Mouse (Mus musculus): ENCODE results near the gene Itpkc. TPM values are rescaled to one million over a fixed set of nuclear protein-coding genes. Genes with fewer than 3 reads are reported as not detected.

Gene Itpkc
- total RNA-seq, 1 experiment: 10.5 TPM

DNA sequence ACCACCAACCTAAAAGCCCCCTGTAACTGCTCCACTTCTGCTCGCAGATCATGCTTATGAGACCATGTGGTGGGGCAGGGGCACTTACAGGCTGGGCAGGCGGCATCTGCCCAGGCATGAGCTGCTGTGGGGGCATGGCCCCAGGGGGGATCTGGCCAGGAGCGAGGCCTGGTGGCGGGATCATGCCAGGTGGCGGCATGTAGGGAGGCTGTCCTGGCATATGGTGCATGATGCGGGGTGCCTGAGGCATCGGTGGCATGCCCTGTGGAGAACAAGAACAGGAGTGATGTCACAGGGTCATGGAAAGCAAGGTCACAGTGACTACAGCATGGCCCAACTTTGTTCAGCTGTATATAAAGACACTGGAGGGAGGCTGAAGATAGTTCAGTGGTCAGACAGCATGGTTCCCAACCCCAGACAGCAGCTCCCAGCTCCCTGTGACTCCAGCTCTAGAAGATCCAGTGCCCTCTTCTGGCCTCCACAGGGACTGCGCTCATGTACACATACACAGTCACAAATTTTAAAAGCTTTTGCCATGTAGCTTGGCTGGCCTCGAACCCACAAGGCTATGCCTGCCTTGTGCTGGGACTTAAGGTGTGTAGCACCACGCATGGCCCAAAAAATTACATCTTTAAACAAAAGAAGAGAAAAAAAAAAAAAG is 39.1 kb downstream of the Itpkc start:
- DNase-seq (ENCODE audit: low read depth, low spot score): no peak
- peaks cover 82% of the 10 kb centered on the region for H3K36me3 ChIP-seq (ENCODE audit: control insufficient read depth, insufficient read depth, low read length, poor library complexity, severe bottlenecking)
- no peak overlapping the region for H3K27ac ChIP-seq (ENCODE audit: insufficient read depth, low read depth, low read length, poor library complexity, severe bottlenecking)
- H3K9ac ChIP-seq (ENCODE audit: insufficient read depth, low read depth, low read length, poor library complexity, severe bottlenecking): peak overlapping the region; percentile 40; the same call in 1 of the 2 replicates
- peaks cover 2 to 15% of the 10 kb centered on the region in 2 experiments for H3K4me1 ChIP-seq (ENCODE audit: control insufficient read depth in 2 of 2, insufficient read depth in 2 of 2, low read length in 2 of 2, poor library complexity in 1 of 2)
- peak overlapping the region in 1 of 2 experiments; percentile 1; a peak in 1 of 4 replicates for H3K4me3 ChIP-seq (ENCODE audit: insufficient read depth in 1 of 2, low read depth in 1 of 2, low read length in 2 of 2, poor library complexity in 1 of 2, severe bottlenecking in 1 of 2)
- H3K9me3 ChIP-seq (ENCODE audit: control insufficient read depth, insufficient read depth, low read depth, low read length): no peaks in the 10 kb centered on the region
- no peak for TF ChIP-seq ZC3H11A (IDR thresholded peaks at IDR 0.05; ENCODE audit: borderline replicate concordance, low read depth, low read length)
- TF ChIP-seq CHD2 (IDR thresholded peaks at IDR 0.05; ENCODE audit: low read depth, low read length): no peak
- no peak for TF ChIP-seq HCFC1 (IDR thresholded peaks at IDR 0.05; ENCODE audit: borderline replicate concordance, insufficient read depth, low read length)
- TF ChIP-seq MAFK (IDR thresholded peaks at IDR 0.05; ENCODE audit: insufficient read depth, low read depth, low read length): no peak
- no peak; the same call in 1 of the 2 replicates for TF ChIP-seq ZNF384 (IDR thresholded peaks at IDR 0.05; ENCODE audit: low read depth, low read length)
- in situ Hi-C loops (cut with MboI; ENCODE audit: low sequenced_read_pairs in 2 of 2, unreplicated experiment in 2 of 2): no loop called here

DNA sequence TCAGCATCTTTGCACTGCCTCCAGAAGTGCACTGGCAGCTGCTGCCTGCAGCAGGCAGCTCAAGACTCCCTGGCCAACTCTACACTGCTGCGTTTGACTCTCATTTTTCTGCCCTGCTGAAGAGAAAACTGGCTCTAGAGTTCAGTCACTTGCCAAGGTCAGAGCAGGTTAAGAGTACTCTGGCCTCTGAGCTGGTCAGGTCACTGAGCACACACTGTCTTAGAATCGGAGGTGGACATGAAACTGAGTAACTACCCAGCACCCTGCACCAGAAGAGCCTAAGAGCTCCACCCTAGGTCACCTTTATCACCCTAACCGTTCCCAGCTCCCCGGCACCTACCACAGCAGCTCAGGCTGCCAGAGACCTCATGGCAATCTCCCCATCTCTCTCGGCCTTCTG is 42.5 kb downstream of the Itpkc start:
- no peak overlapping the region for H3K9ac ChIP-seq (ENCODE audit: insufficient read depth, low read depth, low read length, poor library complexity, severe bottlenecking)
- DNase-seq (ENCODE audit: low read depth, low spot score): no peak
- peaks cover 0 to 21% of the 10 kb centered on the region in 2 experiments; a peak in 3 of 4 replicates for H3K4me1 ChIP-seq (ENCODE audit: control insufficient read depth in 2 of 2, insufficient read depth in 2 of 2, low read length in 2 of 2, poor library complexity in 1 of 2)
- no peak overlapping the region for H3K4me3 ChIP-seq (ENCODE audit: insufficient read depth in 1 of 2, low read depth in 1 of 2, low read length in 2 of 2, poor library complexity in 1 of 2, severe bottlenecking in 1 of 2)
- TF ChIP-seq CHD2 (IDR thresholded peaks at IDR 0.05; ENCODE audit: low read depth, low read length) (no peak), HCFC1 (IDR thresholded peaks at IDR 0.05; ENCODE audit: borderline replicate concordance, insufficient read depth, low read length) (no peak), MAFK (IDR thresholded peaks at IDR 0.05; ENCODE audit: insufficient read depth, low read depth, low read length) (no peak), ZNF384 (IDR thresholded peaks at IDR 0.05; ENCODE audit: low read depth, low read length) (no peak), ZC3H11A (IDR thresholded peaks at IDR 0.05; ENCODE audit: borderline replicate concordance, low read depth, low read length) (no peak)
- peaks cover 59% of the 10 kb centered on the region for H3K36me3 ChIP-seq (ENCODE audit: control insufficient read depth, insufficient read depth, low read length, poor library complexity, severe bottlenecking)
- H3K27ac ChIP-seq (ENCODE audit: insufficient read depth, low read depth, low read length, poor library complexity, severe bottlenecking): no peak overlapping the region
- in situ Hi-C loops (cut with MboI; ENCODE audit: low sequenced_read_pairs in 2 of 2, unreplicated experiment in 2 of 2): no loop called here
- no peaks in the 10 kb centered on the region for H3K9me3 ChIP-seq (ENCODE audit: control insufficient read depth, insufficient read depth, low read depth, low read length)

DNA sequence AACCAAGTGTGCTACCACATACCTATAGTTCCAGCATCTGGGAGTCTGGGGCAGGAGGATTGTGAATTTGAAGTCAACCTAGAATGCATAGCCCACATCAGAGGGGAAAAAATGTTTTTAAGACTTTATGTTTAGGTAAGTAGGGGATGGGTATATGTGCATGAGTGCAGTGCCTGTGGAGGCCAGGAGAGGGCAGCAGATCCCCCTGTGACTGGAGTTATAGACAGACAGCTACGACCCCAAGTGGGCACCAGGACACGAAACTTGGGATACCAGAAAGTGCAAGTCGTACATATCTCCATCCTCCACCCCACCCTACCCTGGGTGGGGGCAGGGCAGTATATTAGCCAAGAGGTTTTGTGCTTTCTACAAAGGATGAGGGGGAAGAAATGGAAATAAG is 43.5 kb downstream of the Itpkc start:
- Histone ChIP-seq H3K36me3 (ENCODE audit: control insufficient read depth, insufficient read depth, low read length, poor library complexity, severe bottlenecking) (peaks cover 49% of the 10 kb centered on the region), H3K27ac (ENCODE audit: insufficient read depth, low read depth, low read length, poor library complexity, severe bottlenecking) (no peak overlapping the region), H3K9me3 (ENCODE audit: control insufficient read depth, insufficient read depth, low read depth, low read length) (no peaks in the 10 kb centered on the region), H3K9ac (ENCODE audit: insufficient read depth, low read depth, low read length, poor library complexity, severe bottlenecking) (no peak overlapping the region), H3K4me3 (ENCODE audit: insufficient read depth in 1 of 2, low read depth in 1 of 2, low read length in 2 of 2, poor library complexity in 1 of 2, severe bottlenecking in 1 of 2) (no peak overlapping the region), H3K4me1 (ENCODE audit: control insufficient read depth in 2 of 2, insufficient read depth in 2 of 2, low read length in 2 of 2, poor library complexity in 1 of 2) (peaks cover 6 to 27% of the 10 kb centered on the region in 2 experiments)
- in situ Hi-C loops (cut with MboI; ENCODE audit: low sequenced_read_pairs in 2 of 2, unreplicated experiment in 2 of 2): no loop called here
- peak; percentile 78 for DNase-seq (ENCODE audit: low read depth, low spot score)
- TF ChIP-seq MAFK (IDR thresholded peaks at IDR 0.05; ENCODE audit: insufficient read depth, low read depth, low read length) (no peak), ZC3H11A (IDR thresholded peaks at IDR 0.05; ENCODE audit: borderline replicate concordance, low read depth, low read length) (0 out of 2 replicates have a peak, but pooled peaks have one; percentile 18), HCFC1 (IDR thresholded peaks at IDR 0.05; ENCODE audit: borderline replicate concordance, insufficient read depth, low read length) (no peak), CHD2 (IDR thresholded peaks at IDR 0.05; ENCODE audit: low read depth, low read length) (peak; percentile 37; the same call in 1 of the 2 replicates), ZNF384 (IDR thresholded peaks at IDR 0.05; ENCODE audit: low read depth, low read length) (peak; percentile 44; the same call in 1 of the 2 replicates)

DNA sequence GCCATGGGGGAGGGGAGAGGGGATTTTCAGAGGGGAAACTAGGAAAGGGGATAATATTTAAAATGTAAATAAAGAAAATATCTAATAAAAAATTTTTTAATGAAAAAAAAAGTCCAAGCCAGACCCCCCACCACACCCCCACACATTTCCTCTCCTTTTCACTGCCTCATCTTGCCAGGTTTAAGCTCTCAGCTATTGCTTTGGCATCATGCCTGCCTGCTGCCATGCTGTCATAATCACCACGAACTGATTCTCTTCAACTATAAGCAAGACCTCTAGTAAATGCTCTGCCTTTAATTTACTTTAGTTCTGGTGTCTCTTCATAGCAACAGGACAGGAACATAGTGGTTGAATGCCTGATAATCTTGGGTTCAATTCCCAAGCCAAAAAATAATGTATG is 46.0 kb downstream of the Itpkc start:
- no peak overlapping the region for H3K4me3 ChIP-seq (ENCODE audit: insufficient read depth in 1 of 2, low read depth in 1 of 2, low read length in 2 of 2, poor library complexity in 1 of 2, severe bottlenecking in 1 of 2)
- in situ Hi-C loops (cut with MboI; ENCODE audit: low sequenced_read_pairs in 2 of 2, unreplicated experiment in 2 of 2): no loop called here
- no peak for TF ChIP-seq MAFK (IDR thresholded peaks at IDR 0.05; ENCODE audit: insufficient read depth, low read depth, low read length)
- TF ChIP-seq ZNF384 (IDR thresholded peaks at IDR 0.05; ENCODE audit: low read depth, low read length): no peak
- TF ChIP-seq ZC3H11A (IDR thresholded peaks at IDR 0.05; ENCODE audit: borderline replicate concordance, low read depth, low read length): no peak
- TF ChIP-seq HCFC1 (IDR thresholded peaks at IDR 0.05; ENCODE audit: borderline replicate concordance, insufficient read depth, low read length): no peak
- TF ChIP-seq CHD2 (IDR thresholded peaks at IDR 0.05; ENCODE audit: low read depth, low read length): no peak
- no peak overlapping the region for H3K9ac ChIP-seq (ENCODE audit: insufficient read depth, low read depth, low read length, poor library complexity, severe bottlenecking)
- H3K27ac ChIP-seq (ENCODE audit: insufficient read depth, low read depth, low read length, poor library complexity, severe bottlenecking): no peak overlapping the region
- H3K4me1 ChIP-seq (ENCODE audit: control insufficient read depth in 2 of 2, insufficient read depth in 2 of 2, low read length in 2 of 2, poor library complexity in 1 of 2): peaks cover 8 to 17% of the 10 kb centered on the region in 2 experiments
- peaks cover 28% of the 10 kb centered on the region for H3K36me3 ChIP-seq (ENCODE audit: control insufficient read depth, insufficient read depth, low read length, poor library complexity, severe bottlenecking)
- H3K9me3 ChIP-seq (ENCODE audit: control insufficient read depth, insufficient read depth, low read depth, low read length): no peaks in the 10 kb centered on the region
- no peak for DNase-seq (ENCODE audit: low read depth, low spot score)
